Mouse (Mus musculus) right cerebral cortex, postnatal 14 days (tissue): ENCODE results near the gene Csnk1g2.

Experiments used
- DNase-seq: peaks from one replicate; pipeline ENCODE4 v3.0.0; 2022

Csnk1g2 gene

DNA sequence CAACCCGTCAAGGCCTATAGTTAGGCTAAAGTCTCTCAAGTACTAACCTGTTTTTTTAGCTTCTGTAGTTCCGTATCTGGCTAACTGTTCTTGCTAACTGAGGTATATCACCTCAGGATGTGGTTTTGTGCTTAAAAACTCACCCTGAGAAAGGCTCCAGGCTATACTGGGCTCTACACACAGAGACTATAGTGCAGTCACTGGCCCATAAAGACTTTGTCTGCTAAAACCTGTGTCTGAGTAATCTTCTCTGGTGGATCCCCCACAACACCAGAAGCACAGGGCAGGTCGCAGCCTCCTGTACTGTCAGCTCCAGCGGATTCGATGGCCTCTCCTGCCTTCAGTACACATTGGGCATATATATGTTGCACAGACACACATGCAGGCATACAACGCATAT, 59.4 kb downstream of the Csnk1g2 start:
- no peak for DNase-seq

DNA sequence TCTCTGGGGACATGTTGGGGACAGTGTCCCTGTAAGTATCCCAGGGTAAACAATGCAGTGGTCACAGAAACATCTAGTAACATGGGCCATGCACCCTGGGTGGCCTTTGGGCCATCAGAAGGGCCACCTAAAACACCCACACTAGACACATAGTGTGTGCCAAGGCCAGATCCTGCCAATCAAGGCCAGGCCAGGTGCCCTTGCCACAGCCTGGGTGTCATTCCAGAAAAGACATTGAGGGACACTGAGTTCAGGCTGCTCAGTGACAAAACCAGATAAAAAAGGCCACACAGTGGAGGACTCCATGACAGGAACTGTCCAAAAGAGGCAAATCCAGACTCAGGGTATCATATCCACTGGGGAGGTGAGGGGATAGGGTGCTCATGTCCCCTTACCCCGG, 61.0 kb downstream of the Csnk1g2 start:
- DNase-seq, result no peak

DNA sequence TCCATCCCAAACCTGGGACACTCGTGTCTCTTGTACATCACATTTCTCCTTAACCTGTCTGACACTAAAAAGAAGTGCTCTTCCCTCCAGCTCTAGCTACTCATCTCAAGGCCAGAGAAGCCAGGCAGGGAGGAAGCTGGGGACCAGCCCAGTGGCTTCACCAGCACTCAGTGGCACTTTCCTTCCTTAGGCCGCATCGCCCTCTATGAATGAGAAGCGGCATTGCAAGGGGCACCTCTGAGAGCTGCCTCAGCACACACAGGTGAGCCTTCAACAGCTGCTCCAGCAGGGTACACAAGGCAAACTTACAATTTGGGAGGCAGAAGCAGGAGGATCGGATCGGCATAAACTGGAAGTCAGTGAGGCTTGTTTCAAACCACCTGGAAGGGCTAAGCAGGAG, 61.6 kb downstream of the Csnk1g2 start:
- no peak for DNase-seq

DNA sequence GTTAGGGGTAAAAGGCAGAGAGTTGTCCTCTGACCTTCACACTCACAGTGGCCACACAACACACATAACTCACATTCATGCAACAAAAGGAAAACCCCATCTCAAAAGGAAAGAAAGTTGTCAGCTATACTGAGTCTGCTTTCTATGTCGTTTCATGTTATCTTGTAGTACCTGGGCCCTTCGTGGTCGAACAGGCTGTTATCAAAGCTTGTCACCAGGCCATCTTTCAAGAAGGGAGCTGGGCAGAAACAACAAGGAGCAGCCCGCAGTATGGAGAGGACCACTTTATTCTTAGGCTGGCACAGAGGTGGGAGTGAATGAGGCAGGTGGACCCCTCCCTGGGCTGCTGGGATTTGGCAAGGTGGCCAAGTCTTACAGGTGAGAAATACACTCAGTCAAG, 62.3 kb downstream of the Csnk1g2 start:
- DNase-seq, result no peak

DNA sequence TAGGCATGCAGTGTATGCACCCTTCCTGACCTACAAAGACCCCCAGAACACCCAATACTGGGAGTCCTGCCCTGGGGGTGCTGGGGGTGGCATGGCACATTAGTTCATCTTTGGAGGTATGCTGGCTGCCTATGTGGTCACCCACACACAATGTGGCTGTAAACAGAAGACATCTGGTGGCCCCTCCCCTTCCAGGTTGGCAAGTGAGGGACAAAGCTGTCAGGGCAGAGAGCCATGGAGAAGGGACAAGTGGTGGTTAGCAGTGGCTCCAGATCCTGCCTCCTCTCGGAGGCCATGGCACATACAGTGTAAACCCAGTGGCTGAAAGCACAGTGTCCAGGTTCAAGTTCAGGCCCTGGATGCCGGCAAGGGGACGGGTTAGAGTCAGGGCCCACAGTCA, 64.0 kb downstream of the Csnk1g2 start:
- DNase-seq, result no peak

DNA sequence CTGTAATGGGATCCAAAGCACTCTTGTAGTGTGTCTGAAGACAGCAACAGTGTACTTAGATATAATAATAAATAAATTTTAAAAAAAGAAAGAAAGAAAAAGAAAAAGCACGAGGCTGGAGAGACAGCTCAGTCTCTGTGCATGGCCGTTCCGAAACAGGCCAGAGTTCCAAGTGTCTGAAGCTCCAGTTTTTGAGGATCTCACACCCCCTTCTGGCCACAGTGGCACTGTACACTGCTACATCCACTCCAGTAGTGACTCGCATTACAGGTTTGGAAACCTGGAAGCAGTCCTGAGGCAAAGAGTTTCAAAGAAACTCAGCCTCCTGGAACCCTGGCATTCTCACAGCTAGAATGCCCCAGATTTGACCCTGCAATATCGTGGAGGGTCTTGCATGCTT, 65.2 kb downstream of the Csnk1g2 start:
- DNase-seq, result no peak
